ENCODE assay signal across 16 mouse cellular contexts in genomic region chr15:79164251-79164650, GRCm38 (mm10). TPM values are rescaled to one million over a fixed set of nuclear protein-coding genes. Genes with fewer than 3 reads are reported as not detected.
A peak's percentile ranks its signal among the peaks of the same experiment; 100 is the strongest.
DNase-seq lines count a peak whose midpoint lies in the region; ATAC-seq and TF ChIP-seq lines count a peak whose summit lies in the region.
"Had no signal": no experiment of that assay in that cellular context is flagged by ENCODE, and none has a peak within 500 bp of the region (broad histone marks: within the 10 kb centered on the region; RNA-seq: fewer than 3 reads in every experiment).

No protein-coding gene starts in this region.

- no peak overlapping the region for H3K27ac ChIP-seq in lung, embryonic 14.5 days (ENCODE audit: low read depth)
- H3K27ac ChIP-seq in embryonic facial prominence, embryonic 14.5 days (replicated peaks; ENCODE audit: low read depth, low read length) = no peak overlapping the region
- H3K27ac ChIP-seq in intestine, embryonic 16.5 days (ENCODE audit: low read length) = no peak overlapping the region
- H3K27ac ChIP-seq in stomach, postnatal 0 days (replicated peaks) = no peak overlapping the region
- H3K27ac ChIP-seq: forebrain, embryonic 12.5 days; lung, embryonic 15.5 days; midbrain, embryonic 15.5 days had no signal

- peaks cover 47% of the 10 kb centered on the region for H3K27me3 ChIP-seq in lung, embryonic 14.5 days (ENCODE audit: insufficient read depth, low read length)
- H3K27me3 ChIP-seq in embryonic facial prominence, embryonic 14.5 days (replicated peaks; ENCODE audit: control insufficient read depth, insufficient read depth, low read length) = peaks cover 46% of the 10 kb centered on the region
- H3K27me3 ChIP-seq in intestine, embryonic 16.5 days (replicated peaks; ENCODE audit: control insufficient read depth, insufficient read depth, low read length) = peaks cover 56% of the 10 kb centered on the region
- peaks cover 6% of the 10 kb centered on the region; the same call in 1 of the 2 replicates for H3K27me3 ChIP-seq in stomach, postnatal 0 days (ENCODE audit: control insufficient read depth, insufficient read depth, low read length)

- 5% methylated on average over 15 of the region's 15 CpGs for WGBS in lung, embryonic 14.5 days
- WGBS in lung, adult 2 months = 12% methylated on average over 14 of the region's 15 CpGs
- WGBS in embryonic facial prominence, embryonic 14.5 days = 11% methylated on average over 11 of the region's 15 CpGs
- WGBS in intestine, embryonic 16.5 days = 5% methylated on average over 14 of the region's 15 CpGs
- WGBS in stomach, postnatal 0 days = 17% methylated on average over 15 of the region's 15 CpGs

- no peaks in the 10 kb centered on the region for H3K4me1 ChIP-seq in lung, embryonic 14.5 days (ENCODE audit: insufficient read depth)
- H3K4me1 ChIP-seq in lung, adult 2 months (ENCODE audit: control insufficient read depth, insufficient read depth, low read length) = no peaks in the 10 kb centered on the region
- H3K4me1 ChIP-seq in embryonic facial prominence, embryonic 14.5 days (ENCODE audit: control insufficient read depth, insufficient read depth, low read length) = 0 out of 2 replicates have a peak, but pooled peaks cover 2% of the 10 kb centered on the region
- peaks cover 3% of the 10 kb centered on the region; the same call in 1 of the 2 replicates for H3K4me1 ChIP-seq in intestine, embryonic 16.5 days (ENCODE audit: control insufficient read depth, insufficient read depth, low read length)
- H3K4me1 ChIP-seq in stomach, postnatal 0 days (replicated peaks; ENCODE audit: control insufficient read depth, insufficient read depth) = no peaks in the 10 kb centered on the region

- TF ChIP-seq EP300 in stomach, postnatal 0 days (optimal IDR thresholded peaks at IDR 0.05) = no peak

- TF ChIP-seq POLR2A in lung, adult 2 months (IDR thresholded peaks at IDR 0.05; ENCODE audit: borderline replicate concordance, extremely low read depth, low read depth, low read length) = no peak

- no peaks in the 10 kb centered on the region for H3K9me3 ChIP-seq in lung, embryonic 14.5 days (ENCODE audit: low read depth, low read length)
- no peaks in the 10 kb centered on the region for H3K9me3 ChIP-seq in embryonic facial prominence, embryonic 14.5 days (ENCODE audit: control insufficient read depth, low read length)
- H3K9me3 ChIP-seq in intestine, embryonic 16.5 days (ENCODE audit: control insufficient read depth, low read length) = no peaks in the 10 kb centered on the region
- no peaks in the 10 kb centered on the region for H3K9me3 ChIP-seq in stomach, postnatal 0 days (ENCODE audit: control insufficient read depth, low read length)
- H3K9me3 ChIP-seq: forebrain, embryonic 12.5 days; lung, embryonic 15.5 days; midbrain, embryonic 15.5 days had no signal

- no peak overlapping the region for H3K4me2 ChIP-seq in lung, embryonic 14.5 days
- peak overlapping the region; percentile 42; the same call in 1 of the 2 replicates for H3K4me2 ChIP-seq in embryonic facial prominence, embryonic 14.5 days (ENCODE audit: low read depth, low read length)
- H3K4me2 ChIP-seq in intestine, embryonic 16.5 days (ENCODE audit: low read depth, low read length) = no peak overlapping the region
- H3K4me2 ChIP-seq in stomach, postnatal 0 days (replicated peaks; ENCODE audit: low read depth) = no peak overlapping the region
- H3K4me2 ChIP-seq: midbrain, embryonic 15.5 days had no signal

- no peak for DNase-seq in lung, embryonic 14.5 days
- no peak for DNase-seq in lung, adult 2 months
- DNase-seq in embryonic facial prominence, embryonic 14.5 days (ENCODE audit: low spot score) = no peak
- no peak for DNase-seq in stomach, postnatal 0 days (ENCODE audit: low spot score)
- DNase-seq in ovary, postnatal 36 days (ENCODE audit: low spot score) = no peak
- DNase-seq: adrenal gland, postnatal 25 days; cerebellum, postnatal 14 days; heart, adult 11 months; kidney, adult 9 months; right cerebral cortex, postnatal 25 days; thymus, postnatal 14 days had no signal

- no peak overlapping the region for H3K9ac ChIP-seq in lung, embryonic 14.5 days
- H3K9ac ChIP-seq in embryonic facial prominence, embryonic 14.5 days (ENCODE audit: low read depth, low read length) = peak overlapping the region; percentile 42; the same call in 1 of the 2 replicates
- H3K9ac ChIP-seq in intestine, embryonic 16.5 days (ENCODE audit: low read depth, low read length) = no peak overlapping the region
- no peak overlapping the region for H3K9ac ChIP-seq in stomach, postnatal 0 days (ENCODE audit: low read length)
- H3K9ac ChIP-seq: forebrain, embryonic 12.5 days; lung, embryonic 15.5 days; midbrain, embryonic 15.5 days had no signal

- H3K4me3 ChIP-seq in lung, embryonic 14.5 days (ENCODE audit: low read depth, low read length) = 0 out of 2 replicates have a peak overlapping the region, but pooled peaks have one; percentile 18
- H3K4me3 ChIP-seq in lung, adult 2 months (replicated peaks; ENCODE audit: extremely low read depth, low read depth, low read length) = no peak overlapping the region
- H3K4me3 ChIP-seq in embryonic facial prominence, embryonic 14.5 days (ENCODE audit: low read depth, low read length) = peak overlapping the region; percentile 34
- peak overlapping the region; percentile 21; the same call in 1 of the 2 replicates for H3K4me3 ChIP-seq in intestine, embryonic 16.5 days (ENCODE audit: low read length)
- peak overlapping the region; percentile 18; the same call in 1 of the 2 replicates for H3K4me3 ChIP-seq in stomach, postnatal 0 days (ENCODE audit: low read depth, low read length)
- H3K4me3 ChIP-seq: midbrain, embryonic 15.5 days had no signal

- H3K36me3 ChIP-seq in lung, embryonic 14.5 days (ENCODE audit: insufficient read depth) = no peaks in the 10 kb centered on the region
- no peaks in the 10 kb centered on the region for H3K36me3 ChIP-seq in embryonic facial prominence, embryonic 14.5 days (ENCODE audit: control insufficient read depth, insufficient read depth, low read length)
- H3K36me3 ChIP-seq in intestine, embryonic 16.5 days (ENCODE audit: control insufficient read depth, insufficient read depth, low read length) = no peaks in the 10 kb centered on the region
- H3K36me3 ChIP-seq in stomach, postnatal 0 days (ENCODE audit: control insufficient read depth, insufficient read depth, low read length) = no peaks in the 10 kb centered on the region
- H3K36me3 ChIP-seq: forebrain, embryonic 12.5 days; lung, embryonic 15.5 days; midbrain, embryonic 15.5 days had no signal

- TF ChIP-seq CTCF in lung, embryonic 14.5 days (IDR thresholded peaks at IDR 0.05; ENCODE audit: low read depth) = no peak
- no peak for TF ChIP-seq CTCF in lung, adult 2 months (IDR thresholded peaks at IDR 0.05; ENCODE audit: insufficient read depth, low read length)
- TF ChIP-seq CTCF in stomach, postnatal 0 days (IDR thresholded peaks at IDR 0.05; ENCODE audit: low read depth) = no peak

- ATAC-seq in lung, embryonic 14.5 days (ENCODE audit: insufficient read depth) = peak; percentile 33; the same call in 1 of the 2 replicates
- no peak for ATAC-seq in embryonic facial prominence, embryonic 14.5 days (ENCODE audit: low read depth)
- peak; percentile 41; the same call in 1 of the 2 replicates for ATAC-seq in intestine, embryonic 16.5 days
- no peak for ATAC-seq in stomach, postnatal 0 days (ENCODE audit: low FRiP score, low TSS enrichment)
- no peak for ATAC-seq in CD4-positive, CD25-positive, alpha-beta regulatory T cell, adult 4 months
- ATAC-seq: midbrain, embryonic 15.5 days had no signal

RNA-seq across cellular contexts. Expression of gene Sox10, which starts 0.8 kb away (rescaled TPM):
- 0.37 and 0.79 TPM in 2 replicates for polyA plus RNA-seq in lung, embryonic 14.5 days (2014; fragmentation: Nextera tagmentation; extraction: Ambion mirVana)
- 1.4 and 3.6 TPM in 2 replicates for polyA plus RNA-seq in lung, adult 2 months (2012; rRNA removed)
- polyA plus RNA-seq in embryonic facial prominence, embryonic 14.5 days (2014; fragmentation: Nextera tagmentation; extraction: Ambion mirVana) = 16.2 and 17.7 TPM in 2 replicates
- polyA plus RNA-seq in intestine, embryonic 16.5 days (2015; fragmentation: Nextera tagmentation; extraction: Ambion mirVana) = 5.2 and 5.4 TPM in 2 replicates
- 3.6 and 3.9 TPM in 2 replicates for polyA plus RNA-seq in stomach, postnatal 0 days (2015; fragmentation: Nextera tagmentation; extraction: Ambion mirVana)
- polyA plus RNA-seq in CD4-positive, CD25-positive, alpha-beta regulatory T cell, adult 4 months (2017; shearing (Covaris generic)) = not detected

RNA-seq across cellular contexts. Expression of gene 1700088E04Rik, which starts 23.2 kb away (rescaled TPM):
- polyA plus RNA-seq in lung, embryonic 14.5 days (2014; fragmentation: Nextera tagmentation; extraction: Ambion mirVana) = 6.0 and 7.1 TPM in 2 replicates
- polyA plus RNA-seq in lung, adult 2 months (2012; rRNA removed) = 20.1 and 20.8 TPM in 2 replicates
- 8.5 and 12.2 TPM in 2 replicates for polyA plus RNA-seq in embryonic facial prominence, embryonic 14.5 days (2014; fragmentation: Nextera tagmentation; extraction: Ambion mirVana)
- 4.2 and 5.7 TPM in 2 replicates for polyA plus RNA-seq in intestine, embryonic 16.5 days (2015; fragmentation: Nextera tagmentation; extraction: Ambion mirVana)
- polyA plus RNA-seq in stomach, postnatal 0 days (2015; fragmentation: Nextera tagmentation; extraction: Ambion mirVana) = 6.4 and 7.9 TPM in 2 replicates
- polyA plus RNA-seq in CD4-positive, CD25-positive, alpha-beta regulatory T cell, adult 4 months (2017; shearing (Covaris generic)) = 10 to 100 TPM in 1 of 2 experiments, 1 to 10 TPM in 1; 4.1 to 10.1 TPM

RNA-seq across cellular contexts. Expression of gene Polr2f, which starts 23.4 kb away (rescaled TPM):
- polyA plus RNA-seq in lung, embryonic 14.5 days (2014; fragmentation: Nextera tagmentation; extraction: Ambion mirVana) = 315 and 325 TPM in 2 replicates
- polyA plus RNA-seq in lung, adult 2 months (2012; rRNA removed) = 35.2 and 38.9 TPM in 2 replicates
- polyA plus RNA-seq in embryonic facial prominence, embryonic 14.5 days (2014; fragmentation: Nextera tagmentation; extraction: Ambion mirVana) = 305 TPM in 2 replicates
- polyA plus RNA-seq in intestine, embryonic 16.5 days (2015; fragmentation: Nextera tagmentation; extraction: Ambion mirVana) = 287 and 317 TPM in 2 replicates
- polyA plus RNA-seq in stomach, postnatal 0 days (2015; fragmentation: Nextera tagmentation; extraction: Ambion mirVana) = 308 and 320 TPM in 2 replicates
- 100 to 1,000 TPM in 1 of 2 experiments, 10 to 100 TPM in 1; 92.3 to 119 TPM for polyA plus RNA-seq in CD4-positive, CD25-positive, alpha-beta regulatory T cell, adult 4 months (2017; shearing (Covaris generic))

RNA-seq across cellular contexts. Expression of gene Micall1, which starts 55.6 kb away (rescaled TPM):
- polyA plus RNA-seq in lung, embryonic 14.5 days (2014; fragmentation: Nextera tagmentation; extraction: Ambion mirVana) = 7.5 and 9.0 TPM in 2 replicates
- polyA plus RNA-seq in lung, adult 2 months (2012; rRNA removed) = 31.9 and 36.1 TPM in 2 replicates
- 10.5 and 10.8 TPM in 2 replicates for polyA plus RNA-seq in embryonic facial prominence, embryonic 14.5 days (2014; fragmentation: Nextera tagmentation; extraction: Ambion mirVana)
- 5.2 and 6.3 TPM in 2 replicates for polyA plus RNA-seq in intestine, embryonic 16.5 days (2015; fragmentation: Nextera tagmentation; extraction: Ambion mirVana)
- 7.0 and 7.8 TPM in 2 replicates for polyA plus RNA-seq in stomach, postnatal 0 days (2015; fragmentation: Nextera tagmentation; extraction: Ambion mirVana)
- polyA plus RNA-seq in CD4-positive, CD25-positive, alpha-beta regulatory T cell, adult 4 months (2017; shearing (Covaris generic)) = 10 to 100 TPM; 11.8 to 22.1 TPM

Comparison
In these comparisons a context has a peak if more than half of its experiments do, and no peak if none do; other contexts are left out.
1. ATAC-seq: peak in lung, embryonic 14.5 days (single experiment) and intestine, embryonic 16.5 days (single experiment); none in embryonic facial prominence, embryonic 14.5 days (single experiment), stomach, postnatal 0 days (single experiment) and CD4-positive, CD25-positive, alpha-beta regulatory T cell, adult 4 months (single experiment).